Mouse (Mus musculus) stomach, postnatal 0 days (tissue): ENCODE data around the gene Cplane1.
"Not testable (repeated sequence)": the region's sequence is repeated elsewhere in the genome, so short reads cannot be mapped to it uniquely, and the experiment has no call there.

Experiments
- CTCF ChIP-seq: IDR thresholded peaks from 2 replicates; pipeline ENCODE4 v1.5.1; 2016; ENCODE audit warnings: antibody characterized with exemption, low read depth, mild to moderate bottlenecking, moderate library complexity
- EP300 ChIP-seq: optimal IDR thresholded peaks from 2 replicates; pipeline ENCODE3; 2016; ENCODE audit warnings: antibody characterized with exemption

- not testable (repeated sequence) for TF ChIP-seq CTCF, EP300
These were observed 65.3 kb downstream of the Cplane1 start for GRCm38 (mm10) chr15:8234167-8234566.
